Mouse (Mus musculus) lung, embryonic 16.5 days (tissue): Measurements from ENCODE around the gene Synpo2. TPM values are rescaled to one million over a fixed set of nuclear protein-coding genes. Genes with fewer than 3 reads are reported as not detected.
"Not testable (repeated sequence)": the region's sequence is repeated elsewhere in the genome, so short reads cannot be mapped to it uniquely, and the experiment has no call there.

Experiments used
- ATAC-seq: fragments of 200-750 bp; cut with Nextera tagmentation; 2 replicates; pipeline ENCODE4 v1.8.0; 2017; ENCODE audit warnings: low read depth, mild to moderate bottlenecking, moderate library complexity
- H3K27ac ChIP-seq: fragments of 300-500 bp; sonication (generic); 2 replicates; pipeline ENCODE4 v1.5.1; 2014; ENCODE audit warnings: mild to moderate bottlenecking, control low read depth, low read length
- H3K27me3 ChIP-seq: fragments of 300-500 bp; sonication (generic); 2 replicates; pipeline ENCODE4 v1.6.1; 2014; ENCODE audit warnings: low read depth, low read length, mixed read lengths; ENCODE audit not compliant: control insufficient read depth, insufficient read depth
- H3K36me3 ChIP-seq: fragments of 300-500 bp; sonication (generic); 2 replicates; pipeline ENCODE4 v1.6.1; 2014; ENCODE audit warnings: low read length; ENCODE audit not compliant: control insufficient read depth, insufficient read depth
- H3K4me1 ChIP-seq: fragments of 300-500 bp; sonication (generic); replicated peaks from 2 replicates; pipeline ENCODE4 v1.6.1; 2014; ENCODE audit warnings: low read length, mixed read lengths; ENCODE audit not compliant: control insufficient read depth, insufficient read depth
- H3K4me2 ChIP-seq: fragments of 300-500 bp; sonication (generic); 2 replicates; pipeline ENCODE4 v1.6.1; 2014; ENCODE audit warnings: low read depth, low read length, control low read depth
- H3K4me3 ChIP-seq: fragments of 300-500 bp; sonication (generic); 2 replicates; pipeline ENCODE4 v1.5.1; 2014; ENCODE audit warnings: mild to moderate bottlenecking, low read length, control low read depth
- H3K9ac ChIP-seq: fragments of 300-500 bp; sonication (generic); 2 replicates; pipeline ENCODE4 v1.6.1; 2014; ENCODE audit warnings: low read length, control low read depth
- H3K9me3 ChIP-seq: fragments of 300-500 bp; sonication (generic); 2 replicates; pipeline ENCODE4 v1.6.1; 2016; ENCODE audit warnings: low read length; ENCODE audit not compliant: control insufficient read depth
- WGBS: fragments of 180-500 bp; shearing (Covaris S2); extraction: QIAGEN DNeasy Blood & Tissue Kit; methylation state at CpG from one replicate; pipeline ENCODE4 v1.1.7; 2014; 5-methylcytosine and 5-hydroxymethylcytosine counted together
- polyA plus RNA-seq: library from polyadenylated mRNA; unstranded; fragments of >200 nt; fragmentation: Nextera tagmentation; extraction: Ambion mirVana; gene quantifications from 2 replicates; pipeline ENCODE4 v1.2.1, GENCODE M21; 2015

Gene Synpo2
- polyA plus RNA-seq, 1 experiment from 2014 or later: 12.1 TPM

GRCm38 (mm10) chr3:123138274-123139003 is 97.5 kb downstream of the Synpo2 start:
- 36% methylated on average over 6 of the region's 6 CpGs for WGBS
- Histone ChIP-seq H3K4me1 (peaks cover 16% of the 10 kb centered on the region), H3K27ac (peak overlapping the region; percentile 69), H3K4me3 (no peak overlapping the region), H3K9ac (no peak overlapping the region), H3K9me3 (no peaks in the 10 kb centered on the region), H3K36me3 (no peaks in the 10 kb centered on the region), H3K4me2 (peak overlapping the region; percentile 40; the same call in 1 of the 2 replicates), H3K27me3 (no peaks in the 10 kb centered on the region)
- ATAC-seq: peak; percentile 91

DNA sequence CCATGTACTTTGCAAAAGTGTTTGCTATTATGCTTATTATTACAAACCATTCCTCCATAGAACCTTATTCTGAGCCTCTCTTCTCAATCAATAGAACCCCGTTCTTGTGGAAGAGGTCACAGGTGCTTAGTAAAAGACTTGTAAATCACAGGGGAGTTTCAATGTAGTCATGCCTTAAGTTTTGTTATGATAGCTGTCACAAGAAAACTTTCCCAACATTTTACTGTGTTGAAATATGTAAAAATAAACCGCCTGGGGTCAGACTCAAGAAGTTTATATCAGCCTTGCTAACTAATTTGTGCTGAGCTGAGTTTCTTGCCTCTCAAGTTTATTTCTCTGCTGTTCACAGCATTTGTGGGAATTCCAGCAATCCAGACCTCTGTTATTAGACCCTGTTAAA is 103.8 kb downstream of the Synpo2 start:
- 69% methylated on average over 2 of the region's 2 CpGs for WGBS
- H3K4me2 ChIP-seq: no peak overlapping the region
- no peaks in the 10 kb centered on the region for H3K9me3 ChIP-seq
- H3K27ac ChIP-seq: no peak overlapping the region
- no peak overlapping the region for H3K4me3 ChIP-seq
- peaks cover 3% of the 10 kb centered on the region; the same call in 1 of the 2 replicates for H3K4me1 ChIP-seq
- H3K27me3 ChIP-seq: no peaks in the 10 kb centered on the region
- ATAC-seq: no peak
- no peak overlapping the region for H3K9ac ChIP-seq
- no peaks in the 10 kb centered on the region for H3K36me3 ChIP-seq

- H3K27me3 ChIP-seq: no peaks in the 10 kb centered on the region
- WGBS: 89% methylated on average over 6 of the region's 6 CpGs
- no peak overlapping the region for H3K27ac ChIP-seq
- no peaks in the 10 kb centered on the region for H3K9me3 ChIP-seq
- H3K4me2 ChIP-seq: no peak overlapping the region
- no peaks in the 10 kb centered on the region for H3K36me3 ChIP-seq
- H3K4me1 ChIP-seq: peaks cover 3% of the 10 kb centered on the region; the same call in 1 of the 2 replicates
- no peak for ATAC-seq
- no peak overlapping the region for H3K4me3 ChIP-seq
- no peak overlapping the region for H3K9ac ChIP-seq
Measured at GRCm38 (mm10) chr3:123131151-123131756, 104.7 kb downstream of the Synpo2 start.

- no peaks in the 10 kb centered on the region for H3K36me3 ChIP-seq
- H3K27ac ChIP-seq: no peak overlapping the region
- H3K27me3 ChIP-seq: no peaks in the 10 kb centered on the region
- no peak overlapping the region for H3K4me3 ChIP-seq
- no peaks in the 10 kb centered on the region for H3K9me3 ChIP-seq
- ATAC-seq: no peak
- 76% methylated on average over 14 of the region's 14 CpGs for WGBS
- peaks cover 3% of the 10 kb centered on the region; the same call in 1 of the 2 replicates for H3K4me1 ChIP-seq
- no peak overlapping the region for H3K4me2 ChIP-seq
- H3K9ac ChIP-seq: no peak overlapping the region
Measured at GRCm38 (mm10) chr3:123130314-123131150, 105.4 kb downstream of the Synpo2 start.

- Histone ChIP-seq H3K27me3 (no peaks in the 10 kb centered on the region), H3K9me3 (no peaks in the 10 kb centered on the region), H3K9ac (no peak overlapping the region), H3K4me2 (no peak overlapping the region), H3K4me3 (no peak overlapping the region), H3K36me3 (no peaks in the 10 kb centered on the region), H3K27ac (peak overlapping the region; percentile 15; the same call in 1 of the 2 replicates), H3K4me1 (peaks cover 3% of the 10 kb centered on the region; the same call in 1 of the 2 replicates)
- peak; percentile 34; the same call in 1 of the 2 replicates for ATAC-seq
- WGBS: 55% methylated on average over 8 of the region's 8 CpGs
Measured at GRCm38 (mm10) chr3:123128781-123129180, 107.2 kb downstream of the Synpo2 start.

GRCm38 (mm10) chr3:123128091-123128490 is 107.9 kb downstream of the Synpo2 start:
- Histone ChIP-seq H3K9me3 (no peaks in the 10 kb centered on the region), H3K9ac (no peak overlapping the region), H3K36me3 (no peaks in the 10 kb centered on the region), H3K4me3 (no peak overlapping the region), H3K27ac (no peak overlapping the region), H3K4me1 (peaks cover 3% of the 10 kb centered on the region; the same call in 1 of the 2 replicates), H3K27me3 (no peaks in the 10 kb centered on the region), H3K4me2 (no peak overlapping the region)
- no peak for ATAC-seq
- 59% methylated on average over 7 of the region's 7 CpGs for WGBS

- not testable (repeated sequence) for H3K4me1 ChIP-seq, ATAC-seq, H3K27me3 ChIP-seq, H3K9me3 ChIP-seq, H3K36me3 ChIP-seq, H3K27ac ChIP-seq, H3K4me3 ChIP-seq, H3K9ac ChIP-seq, H3K4me2 ChIP-seq
- WGBS: 87% methylated on average over 4 of the region's 4 CpGs
Measured at GRCm38 (mm10) chr3:123126741-123127140, 109.2 kb downstream of the Synpo2 start.

GRCm38 (mm10) chr3:123123817-123124216 is 112.1 kb downstream of the Synpo2 start:
- Histone ChIP-seq H3K27me3 (no peaks in the 10 kb centered on the region), H3K9ac (no peak overlapping the region), H3K4me3 (no peak overlapping the region), H3K9me3 (no peaks in the 10 kb centered on the region), H3K36me3 (no peaks in the 10 kb centered on the region), H3K4me1 (peaks cover 3% of the 10 kb centered on the region; the same call in 1 of the 2 replicates), H3K4me2 (no peak overlapping the region), H3K27ac (no peak overlapping the region)
- no peak for ATAC-seq
- 69% methylated on average over 8 of the region's 8 CpGs for WGBS
